Mouse (Mus musculus) neutrophil, adult 59 days (primary cell): ENCODE data around the gene Olfr1226. TPM values are rescaled to one million over a fixed set of nuclear protein-coding genes. Genes with fewer than 3 reads are reported as not detected.

Source experiments
- total RNA-seq, 2 experiments: library from RNA; stranded (reverse); gene quantifications; 1 replicate in 1 of 2; 2 replicates in 1 of 2; pipeline ENCODE4 v1.2.4; 2023

Olfr1226 gene
- not detected for total RNA-seq

GRCm38 (mm10) chr2:89199948-89200347 is at the start of gene Olfr1226:
Gene Olfr1226 (minus strand): TSS chr2:89200048.

GRCm38 (mm10) chr2:89174569-89174968 is 25.3 kb downstream of the Olfr1226 start, which contains the start of gene Olfr1225:
Gene Olfr1225 (minus strand): TSS chr2:89174669.

GRCm38 (mm10) chr2:89163991-89164390 is 35.9 kb downstream of the Olfr1226 start, which contains the start of gene Olfr1224-ps1:
Gene Olfr1224-ps1 (minus strand): TSS chr2:89164091.

GRCm38 (mm10) chr2:89151460-89151859 is 48.4 kb downstream of the Olfr1226 start, which contains the start of gene Olfr1223:
Gene Olfr1223 (minus strand): TSS chr2:89151560.

Other genes starting within 250 kb of the Olfr1226 start
- not detected for gene Olfr1212, start 246.1 kb downstream of the Olfr1226 start, total RNA-seq
- not detected for gene Gm13762, start 219.8 kb downstream of the Olfr1226 start, total RNA-seq
- not detected for gene Olfr1214, start 207.4 kb downstream of the Olfr1226 start, total RNA-seq
- gene Olfr1215, start 193.1 kb downstream of the Olfr1226 start, total RNA-seq: not detected
- not detected for gene Olfr1216, start 181.7 kb downstream of the Olfr1226 start, total RNA-seq
- gene Olfr1217, start 168.0 kb downstream of the Olfr1226 start, total RNA-seq: not detected
- not detected for gene Olfr1218, start 138.9 kb downstream of the Olfr1226 start, total RNA-seq
- not detected for gene Olfr1219, start 116.5 kb downstream of the Olfr1226 start, total RNA-seq
- gene Olfr1220, start 93.2 kb downstream of the Olfr1226 start, total RNA-seq: not detected
- gene Olfr1221, start 82.8 kb downstream of the Olfr1226 start, total RNA-seq: not detected
- gene Olfr1222, start 67.0 kb downstream of the Olfr1226 start, total RNA-seq: not detected
- not detected for gene Olfr1223, start 48.5 kb downstream of the Olfr1226 start, total RNA-seq
- not detected for gene Olfr1224-ps1, start 36.0 kb downstream of the Olfr1226 start, total RNA-seq
- gene Olfr1225, start 25.4 kb downstream of the Olfr1226 start, total RNA-seq: not detected
- gene Olfr1228, start 54.0 kb upstream of the Olfr1226 start, total RNA-seq: not detected
- not detected for gene Olfr1229, start 88.0 kb upstream of the Olfr1226 start, total RNA-seq
- not detected for gene Olfr1230, start 97.2 kb upstream of the Olfr1226 start, total RNA-seq
- not detected for gene Olfr1231, start 107.0 kb upstream of the Olfr1226 start, total RNA-seq
- not detected for gene Olfr1232, start 129.6 kb upstream of the Olfr1226 start, total RNA-seq
- gene Olfr1233, start 142.3 kb upstream of the Olfr1226 start, total RNA-seq: not detected
- gene Olfr1234, start 164.8 kb upstream of the Olfr1226 start, total RNA-seq: not detected
- gene Olfr1238, start 209.6 kb upstream of the Olfr1226 start, total RNA-seq: not detected
- not detected for gene Olfr1239, start 220.4 kb upstream of the Olfr1226 start, total RNA-seq
- gene Olfr1240, start 243.0 kb upstream of the Olfr1226 start, total RNA-seq: not detected